Mouse (Mus musculus): Measurements from ENCODE around the gene Cd164l2.

Gene Cd164l2

DNA sequence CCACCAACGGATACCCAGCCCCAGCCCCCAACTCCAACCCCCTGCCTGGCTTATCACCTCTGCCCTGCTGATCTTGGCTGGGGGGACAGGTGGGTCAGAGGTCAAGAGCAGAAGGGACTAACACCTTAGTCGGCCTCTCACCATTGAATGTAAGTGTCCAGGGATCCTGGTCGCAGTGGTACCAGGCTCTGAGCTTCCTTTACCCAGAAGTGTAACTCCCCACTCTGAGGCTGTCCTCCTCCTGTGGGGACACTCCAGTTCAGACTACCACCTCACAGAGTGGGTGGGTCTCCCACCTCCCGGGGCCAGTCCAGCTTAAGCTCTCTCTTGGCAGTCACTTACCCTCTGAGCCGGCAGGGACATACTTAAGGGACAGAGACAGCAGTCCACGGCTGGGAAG, 43.5 kb downstream of the Cd164l2 start:
- DNase-seq (ENCODE audit: low spot score in 2 of 2): no peak

GRCm38 (mm10) chr4:133256820-133257219, 44.9 kb downstream of the Cd164l2 start:
- no peak for DNase-seq (ENCODE audit: low spot score in 2 of 2)

- DNase-seq (ENCODE audit: low spot score in 2 of 2): no peak
These were observed 45.3 kb downstream of the Cd164l2 start for GRCm38 (mm10) chr4:133257230-133257629.

DNA sequence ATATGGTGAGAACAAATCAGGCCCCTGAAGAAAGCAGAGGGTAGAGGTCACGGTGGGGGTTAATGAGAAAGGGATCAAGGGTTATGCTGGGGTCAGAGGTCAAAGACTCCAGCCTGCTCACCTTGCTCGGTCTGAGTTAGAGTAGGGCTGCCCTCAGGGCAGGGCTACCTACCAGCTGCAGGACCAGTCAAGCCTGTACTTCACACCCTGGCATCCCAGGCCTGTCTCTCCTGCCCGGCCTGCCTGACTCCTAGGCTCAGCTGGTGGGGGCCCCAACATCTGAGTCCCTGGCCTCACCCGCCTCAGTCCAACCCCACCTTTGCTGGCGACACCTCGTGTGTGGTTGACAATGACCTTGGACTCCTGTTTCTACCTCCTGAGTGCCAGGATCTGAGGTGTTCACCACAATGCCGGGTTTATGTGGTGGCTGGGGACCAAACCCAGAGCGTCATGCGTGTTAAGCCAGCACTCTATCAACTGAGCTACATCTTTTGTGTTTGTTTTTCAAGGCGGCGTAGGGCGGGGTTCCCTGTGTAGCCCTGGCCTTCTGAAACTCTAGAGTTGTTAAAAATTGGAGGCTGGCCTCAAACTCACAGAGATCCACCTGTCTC, 46.0 kb downstream of the Cd164l2 start:
- no peak for DNase-seq (ENCODE audit: low spot score in 2 of 2)

GRCm38 (mm10) chr4:133261641-133262374, 49.9 kb downstream of the Cd164l2 start:
- DNase-seq (ENCODE audit: low spot score in 2 of 2): no peak

- no peak for DNase-seq (ENCODE audit: low spot score in 2 of 2)
These were observed 50.4 kb downstream of the Cd164l2 start for GRCm38 (mm10) chr4:133262375-133262765.

GRCm38 (mm10) chr4:133262882-133263281, 51.0 kb downstream of the Cd164l2 start, which contains the start of gene Sytl1:
Gene Sytl1 (minus strand): TSS chr4:133263113.
- DNase-seq (ENCODE audit: low spot score in 2 of 2): no peak

DNA sequence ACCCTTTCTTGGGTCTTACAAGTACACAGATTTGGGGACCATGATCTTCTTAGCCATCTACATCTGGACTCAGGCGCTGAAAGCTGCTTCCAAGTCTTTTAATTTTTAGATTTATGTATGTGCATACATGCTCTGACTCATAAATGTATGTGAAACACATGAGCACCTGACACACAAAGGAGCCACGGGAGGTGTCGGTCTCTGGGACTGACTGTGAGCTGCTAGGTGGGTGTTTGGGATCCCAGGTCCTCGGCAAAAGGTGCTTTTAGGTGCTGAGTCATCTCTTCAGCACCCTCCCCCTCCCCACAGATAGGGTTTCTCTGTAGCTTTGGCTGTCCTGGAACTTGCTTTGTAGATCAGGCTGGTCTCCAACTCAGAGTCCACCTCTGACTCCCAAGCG, 51.8 kb downstream of the Cd164l2 start:
- no peak for DNase-seq (ENCODE audit: low spot score in 2 of 2)

- DNase-seq (ENCODE audit: low spot score in 2 of 2): no peak
These were observed 52.6 kb downstream of the Cd164l2 start for GRCm38 (mm10) chr4:133264559-133264958.

DNA sequence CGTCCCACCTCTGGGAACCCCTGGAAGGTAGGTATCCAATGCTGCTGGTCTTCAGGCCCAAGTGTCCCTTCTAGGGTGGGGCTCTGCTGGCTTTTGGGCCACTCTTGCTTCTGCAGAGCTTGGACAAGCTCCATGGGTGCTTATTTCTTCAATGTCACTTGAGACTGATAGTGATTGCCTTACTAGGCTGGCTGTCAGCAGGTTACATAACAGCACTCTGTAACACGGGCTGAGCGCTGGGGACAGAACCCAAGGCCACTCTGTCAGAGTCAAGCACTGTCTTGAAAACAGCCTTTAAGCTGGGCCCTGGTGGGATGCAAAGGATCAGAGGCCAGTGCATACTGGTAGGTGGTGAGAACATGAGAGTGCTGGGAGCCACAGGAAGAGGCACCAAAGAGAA, 53.4 kb downstream of the Cd164l2 start:
- no peak for DNase-seq (ENCODE audit: low spot score in 2 of 2)

- no peak for DNase-seq (ENCODE audit: low spot score in 2 of 2)
These were observed 53.8 kb downstream of the Cd164l2 start for GRCm38 (mm10) chr4:133265759-133266158.

- no peak for DNase-seq (ENCODE audit: low spot score in 2 of 2)
These were observed 54.4 kb downstream of the Cd164l2 start for GRCm38 (mm10) chr4:133266248-133266880.

DNA sequence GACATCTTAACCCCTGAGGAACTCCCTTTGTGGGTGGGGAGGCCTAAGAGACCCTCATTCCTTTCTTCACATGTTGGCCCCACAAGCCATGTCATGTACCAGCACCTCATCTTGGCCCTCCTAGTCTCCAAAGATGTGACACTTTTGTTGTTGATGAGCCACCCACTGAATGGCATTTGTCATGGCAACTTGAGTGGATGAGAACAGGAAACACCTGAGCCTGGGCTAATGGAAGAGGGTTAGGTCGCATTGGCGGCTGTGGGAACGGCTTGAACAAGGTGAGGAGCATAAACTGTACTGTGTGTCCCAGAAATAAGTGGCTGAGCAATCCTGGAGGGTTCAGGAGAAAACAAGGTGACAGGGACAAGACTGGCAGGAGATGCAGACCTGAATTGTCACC, 57.0 kb downstream of the Cd164l2 start:
- no peak for DNase-seq (ENCODE audit: low spot score in 2 of 2)

- DNase-seq (ENCODE audit: low spot score in 2 of 2): no peak
These were observed 57.7 kb downstream of the Cd164l2 start for GRCm38 (mm10) chr4:133269596-133269995.

DNA sequence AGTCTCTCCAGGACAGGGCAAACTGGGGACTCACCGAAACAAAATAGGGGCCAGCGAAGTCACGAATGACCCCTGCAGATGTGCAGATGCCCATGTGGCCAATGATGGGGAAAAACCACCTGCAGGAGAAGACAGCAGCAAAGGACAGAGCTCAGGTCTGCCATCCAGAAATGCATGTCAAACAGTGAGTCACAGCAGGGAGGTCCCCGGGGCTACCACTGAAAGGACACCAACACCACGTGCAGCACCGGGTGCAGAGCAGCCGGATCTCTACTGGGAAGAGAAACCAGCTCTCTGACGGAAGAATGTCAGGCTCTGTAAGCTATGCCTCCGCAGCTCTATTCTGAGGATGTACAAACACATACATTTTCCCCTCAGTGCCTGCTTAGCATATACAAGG, 59.0 kb downstream of the Cd164l2 start:
- no peak for DNase-seq (ENCODE audit: low spot score in 2 of 2)
